ENCODE assay signal across 14 mouse cellular contexts in the genomic region with DNA sequence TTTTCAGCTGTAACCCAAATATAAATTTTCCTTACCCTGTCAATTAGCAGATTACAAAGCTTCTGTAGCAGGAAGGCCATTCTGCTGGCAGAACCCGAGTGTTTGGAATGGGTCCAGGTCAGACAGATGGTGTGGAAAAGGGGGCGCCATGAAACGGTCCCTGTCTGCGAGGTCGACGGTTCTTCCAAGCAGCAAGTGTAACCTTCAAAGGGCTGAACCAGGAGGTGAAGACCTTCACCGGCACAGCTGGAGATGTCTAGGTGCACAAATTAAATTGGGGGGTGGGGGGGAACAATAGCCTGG.
DNase-seq lines count a peak whose midpoint lies in the region; ATAC-seq lines count a peak whose summit lies in the region.
"Had no signal": no experiment of that assay in that cellular context is flagged by ENCODE, and none has a peak within 500 bp of the region (broad histone marks: within the 10 kb centered on the region; RNA-seq: fewer than 3 reads in every experiment).

No protein-coding gene starts in this region.

- peak; percentile 48 for DNase-seq in cerebellum, adult 11 months
- peak; percentile 28 to 45 for DNase-seq in layer of hippocampus, postnatal 10 days (ENCODE audit: low spot score in 2 of 2)
- no peak for DNase-seq in layer of hippocampus, adult 8-10 months (ENCODE audit: low spot score in 2 of 2)
- peak; percentile 48 for DNase-seq in retina, postnatal 7 days (ENCODE audit: low read depth, low spot score)
- no peak for DNase-seq in retina, postnatal 1 day
- DNase-seq in cerebellum, postnatal 36 days = peak; percentile 72
- DNase-seq in gastrocnemius, postnatal 14 days = no peak
- DNase-seq: adrenal gland, postnatal 36 days; heart, postnatal 10 days; kidney, adult 8-10 months; kidney, postnatal 36 days; liver; lung, adult 18-20 months had no signal

- intact Hi-C loops in gastrocnemius, postnatal 14 days (cut with DNase I; ENCODE audit: low total_unique reads) = no loop called here

- no peak for ATAC-seq in cerebellum, adult (ENCODE audit: insufficient number of reproducible peaks, low FRiP score, low TSS enrichment)

Comparison
In these comparisons a context has a peak if more than half of its experiments do, and no peak if none do; other contexts are left out.
1. DNase-seq: peak in cerebellum, adult 11 months (single experiment), layer of hippocampus, postnatal 10 days (2 of 2), retina, postnatal 7 days (single experiment) and cerebellum, postnatal 36 days (2 of 2); none in layer of hippocampus, adult 8-10 months (0 of 2), retina, postnatal 1 day (single experiment) and gastrocnemius, postnatal 14 days (single experiment).